Mouse (Mus musculus) neural tube, embryonic 14.5 days (tissue): Measurements from ENCODE around the gene Ift46. TPM values are rescaled to one million over a fixed set of nuclear protein-coding genes. Genes with fewer than 3 reads are reported as not detected.

Source experiments
- ATAC-seq: fragments of 200-750 bp; cut with Nextera tagmentation; 2 replicates; pipeline ENCODE4 v1.8.0; 2017; ENCODE audit warnings: low read depth, mild to moderate bottlenecking, moderate TSS enrichment, moderate library complexity
- H3K27ac ChIP-seq: fragments of 300-500 bp; sonication (generic); 2 replicates; pipeline ENCODE4 v1.5.1; 2014; ENCODE audit warnings: low read depth, mild to moderate bottlenecking, control low read depth, low read length, moderate library complexity, mixed read lengths
- H3K27me3 ChIP-seq: fragments of 300-500 bp; sonication (generic); 2 replicates; pipeline ENCODE4 v1.6.1; 2014; ENCODE audit warnings: low read length; ENCODE audit not compliant: control insufficient read depth, insufficient read depth
- H3K36me3 ChIP-seq: fragments of 300-500 bp; sonication (generic); 2 replicates; pipeline ENCODE4 v1.6.1; 2014; ENCODE audit warnings: low read length, mixed read lengths; ENCODE audit not compliant: control insufficient read depth, insufficient read depth
- H3K4me1 ChIP-seq: fragments of 300-500 bp; sonication (generic); 2 replicates; pipeline ENCODE4 v1.6.1; 2014; ENCODE audit warnings: low read length; ENCODE audit not compliant: control insufficient read depth, insufficient read depth
- H3K4me2 ChIP-seq: fragments of 300-500 bp; sonication (generic); 2 replicates; pipeline ENCODE4 v1.6.1; 2014; ENCODE audit warnings: mild to moderate bottlenecking, low read depth, low read length, control low read depth
- H3K4me3 ChIP-seq: fragments of 300-500 bp; sonication (generic); 2 replicates; pipeline ENCODE4 v1.5.1; 2014; ENCODE audit warnings: low read depth, low read length, control low read depth, mixed read lengths
- H3K9ac ChIP-seq: fragments of 300-500 bp; sonication (generic); replicated peaks from 2 replicates; pipeline ENCODE4 v1.6.1; 2014; ENCODE audit warnings: low read depth, mild to moderate bottlenecking, control low read depth, low read length, mixed read lengths
- H3K9me3 ChIP-seq: fragments of 300-500 bp; sonication (generic); 2 replicates; pipeline ENCODE4 v1.6.1; 2016; ENCODE audit warnings: low read length; ENCODE audit not compliant: control insufficient read depth
- WGBS: fragments of 180-500 bp; shearing (Covaris S2); extraction: QIAGEN DNeasy Blood & Tissue Kit; methylation state at CpG from one replicate; pipeline ENCODE4 v1.1.7; 2014; 5-methylcytosine and 5-hydroxymethylcytosine counted together
- polyA plus RNA-seq: library from polyadenylated mRNA; unstranded; fragments of >200 nt; fragmentation: Nextera tagmentation; extraction: Ambion mirVana; gene quantifications from 2 replicates; pipeline ENCODE4 v1.2.1, GENCODE M21; 2014

The Ift46 gene
- polyA plus RNA-seq, 1 experiment from 2014 or later: 170 TPM

DNA sequence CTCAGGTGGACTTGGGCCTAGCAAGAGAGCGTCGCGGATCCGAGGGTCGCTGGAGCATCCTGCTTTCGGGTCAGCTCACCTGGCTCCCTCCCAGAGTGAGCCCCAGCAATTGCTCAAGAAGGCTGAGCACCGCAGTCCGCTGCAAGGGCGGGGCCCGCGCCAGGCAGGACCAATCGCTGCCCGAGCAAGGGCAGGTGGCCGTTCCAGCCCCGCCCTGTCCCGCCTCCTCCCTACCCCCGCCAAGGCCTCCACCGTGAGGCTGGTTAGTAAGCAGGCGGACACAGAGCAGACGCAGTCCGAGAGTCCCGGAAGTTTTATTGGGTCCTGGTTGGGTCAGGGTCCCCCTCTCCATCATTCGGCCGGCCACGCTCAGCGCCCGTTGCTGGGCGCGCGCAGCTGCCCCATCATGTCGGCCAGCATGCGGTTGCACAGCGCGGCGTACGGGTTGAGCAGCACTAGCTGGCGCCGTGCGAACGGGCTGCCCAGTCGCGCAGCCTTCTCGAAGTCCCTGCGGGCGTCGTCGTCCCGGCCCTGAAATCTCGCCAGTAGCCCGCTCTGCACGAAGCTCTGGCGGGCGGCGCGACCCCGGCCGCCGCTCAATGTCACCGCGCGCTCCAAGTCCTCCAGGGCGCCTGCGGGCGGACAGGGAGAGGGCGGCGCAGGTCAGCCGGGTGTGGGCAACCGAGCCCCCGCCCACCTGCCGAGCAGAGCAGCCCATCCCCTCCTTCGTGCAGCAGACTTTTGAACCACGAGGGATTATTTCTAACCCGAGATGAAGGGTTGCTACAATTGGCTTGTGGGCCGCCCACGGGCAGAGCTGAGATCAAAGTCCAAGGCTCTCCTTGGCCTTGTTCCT, 31.6 kb downstream of the Ift46 start, which contains the start of gene Tmem25:
Gene Tmem25, minus strand, starts transcription at position 206 of the 856 bp plus-strand sequence.
- H3K9me3 ChIP-seq: no peaks in the 10 kb centered on the region
- H3K27me3 ChIP-seq: no peaks in the 10 kb centered on the region
- H3K36me3 ChIP-seq: no peaks in the 10 kb centered on the region
- H3K4me3 ChIP-seq: peak within 1 kb of the TSS; percentile 53
- peak; percentile 96 for ATAC-seq
- WGBS: under 1% methylated on average over 59 of the region's 75 CpGs
- peak within 1 kb of the TSS; percentile 64 for H3K27ac ChIP-seq
- H3K4me1 ChIP-seq: peaks cover 11% of the 10 kb centered on the region; the same call in 1 of the 2 replicates
- H3K4me2 ChIP-seq: peak within 1 kb of the TSS; percentile 97
- peak within 1 kb of the TSS; percentile 72 for H3K9ac ChIP-seq

DNA sequence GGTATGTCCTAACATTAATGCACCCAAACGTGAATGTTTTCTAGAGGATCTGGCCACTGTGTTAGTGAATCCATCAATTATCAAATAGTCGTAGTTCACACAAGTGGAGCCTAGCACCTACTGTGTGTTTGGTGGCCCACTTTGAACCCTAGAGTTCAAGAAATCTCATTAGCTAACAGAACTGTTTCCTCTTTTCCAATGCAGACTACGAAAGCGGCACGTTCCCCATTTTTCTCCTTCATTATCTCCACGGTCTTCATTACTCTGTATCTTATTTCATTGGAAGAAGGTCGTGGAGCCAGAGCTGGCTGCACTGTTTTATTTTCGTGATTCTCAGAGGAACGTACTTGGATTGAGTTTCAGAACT, 32.2 kb downstream of the Ift46 start:
- H3K4me3 ChIP-seq: peak overlapping the region; percentile 53
- peaks cover 4% of the 10 kb centered on the region; the same call in 1 of the 2 replicates for H3K36me3 ChIP-seq
- peak overlapping the region; percentile 97 for H3K4me2 ChIP-seq
- no peaks in the 10 kb centered on the region for H3K27me3 ChIP-seq
- peaks cover 11% of the 10 kb centered on the region; the same call in 1 of the 2 replicates for H3K4me1 ChIP-seq
- no peak overlapping the region for H3K27ac ChIP-seq
- ATAC-seq: no peak
- no peaks in the 10 kb centered on the region for H3K9me3 ChIP-seq
- 45% methylated on average over 9 of the region's 9 CpGs for WGBS
- H3K9ac ChIP-seq: peak overlapping the region; percentile 72; the same call in 1 of the 2 replicates

DNA sequence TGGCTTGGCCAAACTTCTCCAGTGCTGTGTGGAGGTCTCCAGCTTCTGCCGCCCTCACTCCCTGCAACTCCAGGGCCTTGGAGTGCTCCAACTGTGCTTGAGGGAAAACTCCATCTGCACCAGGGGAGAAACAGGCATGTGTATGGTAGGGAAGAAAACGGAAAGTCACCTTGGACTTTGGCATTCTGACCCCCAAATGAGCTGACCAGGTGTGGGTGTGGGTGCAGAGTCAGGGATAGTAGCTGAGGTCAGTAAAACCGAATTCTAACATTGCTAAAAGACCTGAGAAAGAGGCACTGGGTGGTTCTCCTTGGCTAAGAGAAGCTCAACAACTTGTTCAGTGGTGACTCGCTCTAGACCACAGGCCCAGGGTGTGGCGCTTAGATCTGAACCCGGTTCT, 34.0 kb downstream of the Ift46 start:
- H3K4me2 ChIP-seq: no peak overlapping the region
- peaks cover 11% of the 10 kb centered on the region; the same call in 1 of the 2 replicates for H3K4me1 ChIP-seq
- ATAC-seq: no peak
- no peaks in the 10 kb centered on the region for H3K27me3 ChIP-seq
- 84% methylated on average over 6 of the region's 6 CpGs for WGBS
- no peak overlapping the region for H3K9ac ChIP-seq
- peaks cover 20% of the 10 kb centered on the region for H3K36me3 ChIP-seq
- H3K4me3 ChIP-seq: no peak overlapping the region
- H3K27ac ChIP-seq: no peak overlapping the region
- H3K9me3 ChIP-seq: no peaks in the 10 kb centered on the region

DNA sequence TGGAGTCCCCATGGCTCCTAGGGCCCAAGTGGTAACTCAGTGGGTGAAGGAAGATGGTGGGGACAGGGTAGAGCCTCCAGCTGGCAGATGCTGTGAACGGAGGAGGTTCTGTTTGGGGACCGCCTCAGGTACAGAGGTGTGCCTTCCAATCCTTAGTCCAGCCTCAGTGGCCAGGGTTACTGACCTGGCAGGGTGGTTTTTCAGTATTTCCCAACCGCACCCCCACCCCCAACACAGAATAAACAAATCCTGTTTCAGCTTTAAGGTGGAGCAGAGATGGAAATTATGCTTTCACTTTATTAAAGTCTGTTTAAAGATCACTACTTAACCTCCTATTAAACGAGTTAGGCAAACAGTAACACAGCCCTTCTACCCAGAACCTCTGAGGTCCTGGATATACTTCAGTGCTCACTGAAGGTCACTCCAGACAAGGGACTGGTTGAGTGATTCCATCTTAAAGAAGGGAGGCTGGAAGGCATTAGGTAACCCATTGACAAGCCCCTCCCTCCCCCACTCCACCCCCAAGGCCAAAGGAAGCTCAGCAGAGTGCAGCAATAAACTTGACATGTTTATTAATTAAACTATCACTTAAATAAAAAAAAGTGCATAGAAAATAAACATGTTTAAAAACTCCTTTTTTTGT, 35.2 kb downstream of the Ift46 start, which contains the start of gene Ttc36:
Gene Ttc36, minus strand, starts transcription at position 265 of the 643 bp plus-strand sequence.
- ATAC-seq: no peak
- peaks cover 11% of the 10 kb centered on the region; the same call in 1 of the 2 replicates for H3K4me1 ChIP-seq
- H3K36me3 ChIP-seq: peaks cover 32% of the 10 kb centered on the region
- H3K9me3 ChIP-seq: no peaks in the 10 kb centered on the region
- no peak within 1 kb of the TSS for H3K4me3 ChIP-seq
- no peak within 1 kb of the TSS for H3K9ac ChIP-seq
- H3K4me2 ChIP-seq: no peak within 1 kb of the TSS
- no peak within 1 kb of the TSS for H3K27ac ChIP-seq
- no peaks in the 10 kb centered on the region for H3K27me3 ChIP-seq
- 86% methylated on average over 4 of the region's 4 CpGs for WGBS

DNA sequence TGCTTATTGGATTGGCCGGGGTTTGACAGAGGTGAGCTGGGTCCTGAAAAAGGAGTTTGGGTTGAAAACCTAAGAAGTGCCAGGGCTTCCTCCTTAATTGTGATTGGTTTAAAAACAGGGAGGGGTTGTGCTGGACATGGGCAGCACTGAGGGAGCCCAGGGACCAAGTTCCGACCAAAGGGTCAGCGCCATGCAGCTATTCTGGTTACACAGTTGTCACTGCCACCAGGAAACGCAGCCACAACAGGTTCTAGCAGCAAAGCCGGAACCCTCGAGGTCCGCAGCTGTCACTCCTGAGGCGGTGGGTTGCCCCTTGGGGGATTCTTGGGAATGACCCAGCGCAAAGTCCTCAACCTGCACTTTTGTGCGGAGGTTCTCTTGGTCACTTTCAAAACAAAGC, 37.0 kb downstream of the Ift46 start:
- H3K27ac ChIP-seq: no peak overlapping the region
- peaks cover 46% of the 10 kb centered on the region for H3K36me3 ChIP-seq
- no peaks in the 10 kb centered on the region for H3K9me3 ChIP-seq
- no peak overlapping the region for H3K9ac ChIP-seq
- no peaks in the 10 kb centered on the region for H3K27me3 ChIP-seq
- WGBS: 93% methylated on average over 10 of the region's 10 CpGs
- ATAC-seq: no peak
- H3K4me3 ChIP-seq: no peak overlapping the region
- no peak overlapping the region for H3K4me2 ChIP-seq
- H3K4me1 ChIP-seq: peaks cover 5% of the 10 kb centered on the region; the same call in 1 of the 2 replicates

DNA sequence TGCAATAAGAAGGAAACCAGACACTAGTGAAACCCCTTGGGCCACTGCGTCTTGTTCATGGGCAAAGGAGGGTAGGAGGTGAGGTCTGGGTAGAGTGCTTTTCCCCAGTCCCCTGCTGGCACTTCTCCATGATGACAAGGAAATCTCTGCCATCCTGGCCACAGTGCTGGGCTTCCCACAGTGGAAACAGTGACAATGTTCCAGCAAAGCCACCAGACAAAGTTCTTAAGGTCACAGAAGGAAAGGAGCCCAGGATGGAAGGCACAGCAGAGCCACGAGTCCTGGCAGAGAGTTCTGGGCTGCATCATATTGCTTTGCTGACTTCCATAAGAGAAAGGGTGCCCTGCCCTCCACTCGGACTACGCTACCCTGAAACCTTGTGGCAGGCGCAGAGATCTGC, 37.8 kb downstream of the Ift46 start:
- H3K27ac ChIP-seq: no peak overlapping the region
- H3K9me3 ChIP-seq: no peaks in the 10 kb centered on the region
- ATAC-seq: no peak
- WGBS: 90% methylated on average over 5 of the region's 5 CpGs
- no peaks in the 10 kb centered on the region for H3K27me3 ChIP-seq
- H3K4me3 ChIP-seq: no peak overlapping the region
- H3K9ac ChIP-seq: no peak overlapping the region
- no peaks in the 10 kb centered on the region for H3K4me1 ChIP-seq
- no peak overlapping the region for H3K4me2 ChIP-seq
- peaks cover 55% of the 10 kb centered on the region for H3K36me3 ChIP-seq

DNA sequence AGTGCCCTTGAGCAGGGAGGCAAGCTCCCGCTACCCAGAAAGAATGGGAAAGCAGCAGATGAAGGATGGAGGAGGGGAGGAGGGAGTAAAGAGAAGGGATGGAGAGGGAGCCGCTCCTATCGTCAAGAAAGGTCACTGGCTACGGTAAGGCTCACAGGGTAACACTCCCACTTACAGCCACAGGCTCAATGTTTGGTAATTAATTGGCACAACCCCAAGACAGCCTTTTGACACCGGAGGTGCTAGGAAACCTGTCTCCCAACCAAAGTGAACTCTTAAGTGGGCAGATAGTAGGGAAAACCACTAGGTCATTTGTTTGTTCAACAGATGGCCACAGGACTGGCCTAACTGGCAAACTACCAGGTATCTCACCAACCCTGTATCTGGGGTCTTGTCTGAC, 39.4 kb downstream of the Ift46 start:
- peaks cover 70% of the 10 kb centered on the region for H3K36me3 ChIP-seq
- H3K9ac ChIP-seq: no peak overlapping the region
- H3K4me2 ChIP-seq: no peak overlapping the region
- no peaks in the 10 kb centered on the region for H3K9me3 ChIP-seq
- no peak overlapping the region for H3K27ac ChIP-seq
- H3K4me3 ChIP-seq: no peak overlapping the region
- 71% methylated on average over 5 of the region's 5 CpGs for WGBS
- ATAC-seq: no peak
- no peaks in the 10 kb centered on the region for H3K27me3 ChIP-seq
- H3K4me1 ChIP-seq: no peaks in the 10 kb centered on the region

DNA sequence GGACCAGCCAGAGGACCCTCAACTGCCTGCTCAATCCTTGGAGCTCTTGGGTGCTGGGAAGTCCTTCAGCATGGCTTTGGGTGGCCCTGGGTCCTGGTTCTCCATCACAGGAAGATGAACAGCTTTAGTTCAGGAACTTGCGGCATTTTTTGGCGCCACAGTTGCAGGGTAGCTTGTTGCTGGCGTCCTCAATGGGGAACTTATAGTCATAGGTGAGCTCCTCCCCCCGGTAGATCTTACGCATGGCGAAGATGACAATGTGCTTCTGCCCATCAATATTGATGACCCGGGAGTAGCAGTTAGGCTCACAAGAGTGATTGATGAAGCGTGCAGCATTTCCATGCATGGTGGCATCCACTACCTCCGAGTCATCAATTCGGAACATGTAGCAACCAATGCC, 40.1 kb downstream of the Ift46 start:
- Histone ChIP-seq H3K4me2 (no peak overlapping the region), H3K36me3 (peaks cover 77% of the 10 kb centered on the region), H3K4me3 (no peak overlapping the region), H3K9me3 (no peaks in the 10 kb centered on the region), H3K27ac (no peak overlapping the region), H3K27me3 (no peaks in the 10 kb centered on the region), H3K9ac (no peak overlapping the region), H3K4me1 (no peaks in the 10 kb centered on the region)
- WGBS: 91% methylated on average over 10 of the region's 10 CpGs
- no peak for ATAC-seq

DNA sequence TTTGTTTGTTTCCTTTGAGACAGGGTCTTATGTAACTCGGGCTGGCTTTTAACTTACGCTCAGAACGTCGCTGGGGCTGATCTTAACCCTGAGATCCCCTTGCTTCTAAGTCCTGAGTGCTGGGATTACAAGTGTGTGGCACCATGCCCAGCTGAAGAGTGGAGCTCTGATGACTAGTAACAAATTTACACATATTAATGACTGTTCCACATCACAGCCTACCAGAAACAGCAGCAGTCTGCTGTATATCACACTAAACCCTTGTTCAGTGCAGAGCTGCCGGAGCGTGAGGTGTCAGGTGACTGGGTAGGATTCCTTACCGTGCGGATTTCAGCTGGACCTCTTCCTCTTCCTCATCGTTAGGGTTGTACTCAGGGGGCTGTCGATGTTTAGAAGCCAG, 42.6 kb downstream of the Ift46 start:
- Histone ChIP-seq H3K9ac (no peak overlapping the region), H3K9me3 (no peaks in the 10 kb centered on the region), H3K27me3 (no peaks in the 10 kb centered on the region), H3K4me1 (no peaks in the 10 kb centered on the region), H3K4me2 (no peak overlapping the region), H3K4me3 (no peak overlapping the region), H3K36me3 (peaks cover 94% of the 10 kb centered on the region), H3K27ac (no peak overlapping the region)
- no peak for ATAC-seq
- WGBS: 94% methylated on average over 10 of the region's 10 CpGs
